Mouse (Mus musculus) kidney, embryonic 14.5 days (tissue): ENCODE data around the gene Abhd14a. TPM values are rescaled to one million over a fixed set of nuclear protein-coding genes. Genes with fewer than 3 reads are reported as not detected.

Source experiments
- ATAC-seq: fragments of 200-750 bp; cut with Nextera tagmentation; 2 replicates; pipeline ENCODE4 v1.8.0; 2017; ENCODE audit warnings: moderate number of reproducible peaks, mild to moderate bottlenecking, moderate TSS enrichment, moderate library complexity; ENCODE audit not compliant: low FRiP score, low TSS enrichment
- H3K27ac ChIP-seq: fragments of 300-500 bp; sonication (generic); 2 replicates; pipeline ENCODE4 v1.5.1; 2014; ENCODE audit warnings: low read depth, mild to moderate bottlenecking, low read length, moderate library complexity, mixed read lengths
- H3K27me3 ChIP-seq: fragments of 300-500 bp; sonication (generic); 2 replicates; pipeline ENCODE4 v1.6.1; 2014; ENCODE audit warnings: mild to moderate bottlenecking, low read length; ENCODE audit not compliant: control insufficient read depth, insufficient read depth
- H3K36me3 ChIP-seq: fragments of 300-500 bp; sonication (generic); 2 replicates; pipeline ENCODE4 v1.6.1; 2014; ENCODE audit warnings: low read length, mixed read lengths; ENCODE audit not compliant: control insufficient read depth, insufficient read depth
- H3K4me1 ChIP-seq: fragments of 300-500 bp; sonication (generic); 2 replicates; pipeline ENCODE4 v1.6.1; 2014; ENCODE audit warnings: low read length, mixed read lengths; ENCODE audit not compliant: control insufficient read depth, insufficient read depth
- H3K4me2 ChIP-seq: fragments of 300-500 bp; sonication (generic); replicated peaks from 2 replicates; pipeline ENCODE4 v1.6.1; 2014; ENCODE audit warnings: low read depth, mild to moderate bottlenecking, low read length
- H3K4me3 ChIP-seq: fragments of 300-500 bp; sonication (generic); 2 replicates; pipeline ENCODE4 v1.5.1; 2014; ENCODE audit warnings: mild to moderate bottlenecking, low read length
- H3K9ac ChIP-seq: fragments of 300-500 bp; sonication (generic); 2 replicates; pipeline ENCODE4 v1.6.1; 2014; ENCODE audit warnings: low read depth, mild to moderate bottlenecking, low read length, moderate library complexity
- H3K9me3 ChIP-seq: fragments of 300-500 bp; sonication (generic); 2 replicates; pipeline ENCODE4 v1.6.1; 2016; ENCODE audit warnings: low read length; ENCODE audit not compliant: control insufficient read depth
- WGBS: fragments of 180-500 bp; shearing (Covaris S2); extraction: QIAGEN DNeasy Blood & Tissue Kit; methylation state at CpG from one replicate; pipeline ENCODE4 v1.1.7; 2014; 5-methylcytosine and 5-hydroxymethylcytosine counted together
- polyA plus RNA-seq: library from polyadenylated mRNA; unstranded; fragments of >200 nt; fragmentation: Nextera tagmentation; extraction: Ambion mirVana; gene quantifications from 2 replicates; pipeline ENCODE4 v1.2.1, GENCODE M21; 2014

Gene Abhd14a
- polyA plus RNA-seq, 1 experiment from 2014 or later: 58.8 TPM

DNA sequence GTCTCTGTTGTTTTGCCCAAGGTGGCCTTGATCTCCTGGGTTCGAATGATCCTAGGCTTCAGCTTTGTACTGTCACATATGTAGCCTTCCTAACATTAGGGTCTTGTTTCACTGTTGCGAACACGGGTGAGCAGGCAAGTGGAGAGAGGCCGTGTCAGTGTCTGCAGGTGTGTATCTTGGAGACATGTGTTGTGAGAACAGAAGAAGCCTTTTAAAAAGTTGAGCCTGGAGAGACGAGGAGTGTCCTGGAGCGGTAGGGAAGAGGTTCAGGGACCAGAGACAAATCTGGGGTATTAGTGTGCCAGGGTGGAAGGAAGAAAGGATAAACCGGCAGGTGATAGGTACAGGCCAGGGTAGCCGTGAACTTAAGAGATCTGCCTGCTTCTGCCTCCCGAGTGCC is 30.6 kb upstream of the Abhd14a start:
- Histone ChIP-seq H3K36me3 (peaks cover 25% of the 10 kb centered on the region), H3K4me1 (peaks cover 19% of the 10 kb centered on the region), H3K4me3 (peak overlapping the region; percentile 70), H3K4me2 (peak overlapping the region; percentile 79), H3K9ac (peak overlapping the region; percentile 74; the same call in 1 of the 2 replicates), H3K27ac (no peak overlapping the region), H3K27me3 (no peaks in the 10 kb centered on the region), H3K9me3 (no peaks in the 10 kb centered on the region)
- WGBS: 74% methylated on average over 9 of the region's 9 CpGs
- no peak for ATAC-seq

DNA sequence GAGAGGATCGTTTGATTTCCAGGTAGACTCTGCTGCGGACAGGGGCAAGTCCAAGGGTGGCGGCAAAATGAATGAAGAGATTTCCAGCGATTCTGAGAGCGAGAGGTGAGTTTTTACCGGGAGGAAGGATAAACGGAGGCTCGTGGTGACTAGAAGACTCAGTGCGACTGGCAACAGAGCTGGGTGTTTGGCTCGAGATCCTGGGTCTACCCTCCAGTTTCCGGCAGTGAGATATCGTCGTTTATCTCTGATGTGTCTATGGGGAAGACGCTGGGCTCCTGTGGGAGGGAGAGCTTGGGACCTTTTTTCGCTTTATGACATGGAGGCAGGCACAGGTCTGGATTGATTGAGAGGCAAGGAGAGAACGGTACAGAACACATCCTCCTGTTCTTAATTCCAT is 30.2 kb upstream of the Abhd14a start:
- Histone ChIP-seq H3K9ac (peak overlapping the region; percentile 74), H3K4me1 (peaks cover 19% of the 10 kb centered on the region), H3K4me2 (peak overlapping the region; percentile 79), H3K36me3 (peaks cover 20% of the 10 kb centered on the region), H3K9me3 (no peaks in the 10 kb centered on the region), H3K4me3 (peak overlapping the region; percentile 70), H3K27me3 (no peaks in the 10 kb centered on the region), H3K27ac (no peak overlapping the region)
- no peak for ATAC-seq
- 3% methylated on average over 16 of the region's 16 CpGs for WGBS

DNA sequence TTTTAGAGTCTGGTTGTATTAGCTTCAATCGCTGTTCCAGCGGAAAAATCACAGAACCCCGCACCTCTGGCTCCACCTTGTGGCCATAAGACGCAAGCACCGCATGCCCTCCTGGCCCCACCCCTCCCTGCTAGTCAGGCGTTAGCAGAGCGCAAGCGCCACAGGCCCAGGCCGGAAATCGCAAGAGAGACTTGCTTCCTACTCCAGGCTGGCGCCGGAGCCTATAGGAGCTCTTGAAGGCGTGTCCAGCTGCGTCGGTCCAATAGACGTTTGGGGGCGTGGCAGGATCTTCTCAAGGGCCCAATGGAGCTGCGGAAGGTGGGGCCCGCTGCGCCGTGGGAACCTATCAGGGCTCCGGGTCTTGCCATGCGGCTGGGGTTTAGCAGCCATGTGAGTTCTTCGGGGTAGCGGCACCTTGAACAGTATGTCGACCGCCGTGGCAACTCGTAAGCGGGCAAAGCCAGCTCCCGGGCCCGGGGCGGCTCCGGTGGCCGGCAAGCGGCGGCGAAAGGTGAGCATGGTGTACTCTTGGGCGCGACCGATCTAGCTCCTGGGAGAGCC is 29.5 kb upstream of the Abhd14a start, which contains the start of gene Parp3:
Parp3 (minus strand) TSS at position 26 of the 561 bp plus-strand sequence.
- under 1% methylated on average over 41 of the region's 41 CpGs for WGBS
- H3K27me3 ChIP-seq: no peaks in the 10 kb centered on the region
- peak within 1 kb of the TSS; percentile 74 for H3K9ac ChIP-seq
- H3K4me1 ChIP-seq: peaks cover 23% of the 10 kb centered on the region
- ATAC-seq: peak; percentile 97
- H3K9me3 ChIP-seq: no peaks in the 10 kb centered on the region
- H3K4me2 ChIP-seq: peak within 1 kb of the TSS; percentile 79
- peak within 1 kb of the TSS; percentile 70 for H3K4me3 ChIP-seq
- H3K27ac ChIP-seq: peak within 1 kb of the TSS; percentile 67; the same call in 1 of the 2 replicates
- peaks cover 16% of the 10 kb centered on the region for H3K36me3 ChIP-seq

GRCm38 (mm10) chr9:106476002-106476923 is 28.8 kb upstream of the Abhd14a start:
- Histone ChIP-seq H3K36me3 (peaks cover 11% of the 10 kb centered on the region), H3K4me3 (0 out of 2 replicates have a peak overlapping the region, but pooled peaks have one; percentile 11), H3K27me3 (no peaks in the 10 kb centered on the region), H3K4me1 (peaks cover 26% of the 10 kb centered on the region), H3K9me3 (no peaks in the 10 kb centered on the region), H3K9ac (peak overlapping the region; percentile 47; the same call in 1 of the 2 replicates), H3K4me2 (peak overlapping the region; percentile 32), H3K27ac (peak overlapping the region; percentile 67; the same call in 1 of the 2 replicates)
- ATAC-seq: peak; percentile 36
- 30% methylated on average over 16 of the region's 16 CpGs for WGBS

DNA sequence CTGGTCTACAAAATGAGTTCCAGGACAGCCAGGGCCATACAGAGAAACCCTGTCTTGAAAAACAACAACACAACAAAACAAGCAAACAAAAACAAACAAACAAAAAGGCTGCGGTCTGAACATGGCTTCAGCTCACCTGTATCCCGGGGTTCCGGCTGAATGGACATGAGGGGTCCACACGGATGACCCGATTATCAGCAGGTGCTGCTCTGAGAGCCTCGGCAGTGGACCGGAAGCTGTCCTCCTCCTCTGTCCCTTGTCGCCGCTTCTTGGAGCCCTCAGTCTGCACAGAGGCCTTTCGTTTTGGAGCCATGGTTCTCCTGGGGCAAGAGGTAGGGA is 28.2 kb upstream of the Abhd14a start, which contains the start of gene Rrp9:
Rrp9 (plus strand) TSS at position 301 of the 339 bp plus-strand sequence.
- H3K4me2 ChIP-seq: peak within 1 kb of the TSS; percentile 32
- peak within 1 kb of the TSS; percentile 47; the same call in 1 of the 2 replicates for H3K9ac ChIP-seq
- 84% methylated on average over 10 of the region's 10 CpGs for WGBS
- 0 out of 2 replicates have a peak within 1 kb of the TSS, but pooled peaks have one; percentile 11 for H3K4me3 ChIP-seq
- H3K27me3 ChIP-seq: no peaks in the 10 kb centered on the region
- H3K36me3 ChIP-seq: peaks cover 5% of the 10 kb centered on the region
- peaks cover 26% of the 10 kb centered on the region for H3K4me1 ChIP-seq
- H3K27ac ChIP-seq: peak within 1 kb of the TSS; percentile 67; the same call in 1 of the 2 replicates
- no peaks in the 10 kb centered on the region for H3K9me3 ChIP-seq
- ATAC-seq: no peak

DNA sequence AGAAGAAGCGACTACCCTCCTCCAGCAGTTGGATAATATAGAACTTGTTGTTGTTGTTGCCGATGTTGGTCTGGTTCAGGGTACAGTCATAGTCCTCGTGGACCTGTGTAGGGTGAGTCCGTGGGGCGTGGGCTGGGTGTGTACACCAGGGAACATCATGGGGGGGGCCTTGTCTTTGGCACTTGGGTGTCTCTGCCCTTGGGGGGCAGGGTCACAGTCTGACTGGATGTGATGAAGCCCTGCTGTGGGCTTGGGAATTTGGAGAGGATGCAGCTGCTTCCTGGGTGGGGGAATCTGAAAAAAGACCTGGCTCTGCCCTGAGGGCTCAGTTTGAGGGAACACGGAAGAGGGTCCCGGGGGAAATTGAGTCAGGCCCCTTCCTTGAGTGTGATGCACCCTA is 27.6 kb upstream of the Abhd14a start:
- Histone ChIP-seq H3K36me3 (no peaks in the 10 kb centered on the region; the same call in 1 of the 2 replicates), H3K4me1 (peaks cover 26% of the 10 kb centered on the region), H3K27ac (no peak overlapping the region), H3K27me3 (no peaks in the 10 kb centered on the region), H3K9me3 (no peaks in the 10 kb centered on the region), H3K4me3 (no peak overlapping the region), H3K4me2 (no peak overlapping the region), H3K9ac (no peak overlapping the region)
- 67% methylated on average over 7 of the region's 7 CpGs for WGBS
- no peak for ATAC-seq

DNA sequence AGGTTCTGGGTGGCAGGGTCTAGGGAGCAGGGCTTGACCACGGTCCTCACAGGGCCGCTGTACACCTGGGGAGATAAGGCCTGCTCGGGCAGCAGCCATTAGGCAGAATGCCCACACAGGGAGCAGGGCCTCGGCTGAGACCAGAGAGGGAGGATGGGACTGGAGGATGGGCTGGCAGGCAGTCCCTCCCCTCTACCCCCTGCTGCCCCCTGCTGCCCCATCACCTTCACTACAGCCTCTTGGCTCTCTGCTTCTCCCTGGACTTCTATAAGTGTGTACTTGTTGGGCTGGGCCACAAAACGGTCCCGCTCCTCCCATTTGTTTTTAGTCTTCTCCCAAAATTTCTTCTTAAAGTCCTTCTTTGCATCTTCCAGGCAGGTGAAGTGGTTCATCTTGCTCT is 27.0 kb upstream of the Abhd14a start:
- 5% methylated on average over 6 of the region's 6 CpGs for WGBS
- peaks cover 26% of the 10 kb centered on the region for H3K4me1 ChIP-seq
- no peak overlapping the region for H3K4me2 ChIP-seq

GRCm38 (mm10) chr9:106473753-106474105 is 26.3 kb upstream of the Abhd14a start:
- no peak overlapping the region for H3K27ac ChIP-seq
- H3K4me3 ChIP-seq: no peak overlapping the region
- no peaks in the 10 kb centered on the region for H3K9me3 ChIP-seq
- H3K27me3 ChIP-seq: no peaks in the 10 kb centered on the region
- H3K9ac ChIP-seq: no peak overlapping the region
- WGBS: 77% methylated on average over 5 of the region's 5 CpGs
- no peaks in the 10 kb centered on the region for H3K36me3 ChIP-seq
- peaks cover 26% of the 10 kb centered on the region for H3K4me1 ChIP-seq
- no peak for ATAC-seq
- no peak overlapping the region for H3K4me2 ChIP-seq

More for the DNA sequence above, 27.0 kb upstream of the Abhd14a start:
- Histone ChIP-seq H3K4me3 (no peak overlapping the region), H3K27me3 (no peaks in the 10 kb centered on the region), H3K9ac (no peak overlapping the region), H3K9me3 (no peaks in the 10 kb centered on the region), H3K27ac (no peak overlapping the region), H3K36me3 (no peaks in the 10 kb centered on the region)
- peak; percentile 17 for ATAC-seq
